Mouse (Mus musculus) bone marrow macrophage, adult 2 months (primary cell): ENCODE results near the gene Spock1. TPM values are rescaled to one million over a fixed set of nuclear protein-coding genes. Genes with fewer than 3 reads are reported as not detected.

Source experiments
- H3K27ac ChIP-seq: 2 replicates; pipeline ENCODE4 v1.5.1; 2012; ENCODE audit warnings: low read depth, low read length; ENCODE audit not compliant: insufficient read depth
- H3K4me1 ChIP-seq: 2 replicates; pipeline ENCODE4 v1.6.1; 2012; ENCODE audit warnings: low read length; ENCODE audit not compliant: control insufficient read depth, insufficient read depth
- H3K4me3 ChIP-seq: 2 replicates; pipeline ENCODE4 v1.5.1; 2012; ENCODE audit warnings: mild to moderate bottlenecking, low read length, moderate library complexity; ENCODE audit not compliant: insufficient read depth
- CTCF ChIP-seq: IDR thresholded peaks from 2 replicates; pipeline ENCODE4 v1.5.1; 2012; ENCODE audit warnings: low read depth, mild to moderate bottlenecking, low read length, moderate library complexity
- POLR2A ChIP-seq: IDR thresholded peaks from 2 replicates; pipeline ENCODE4 v1.6.1; 2012; ENCODE audit warnings: mild to moderate bottlenecking, low read depth, low read length, borderline replicate concordance
- polyA plus RNA-seq: library from polyadenylated mRNA; stranded (reverse); fragments of >200 nt; gene quantifications from 2 replicates; pipeline ENCODE4 v1.2.4, GENCODE M21; 2012; ENCODE audit not compliant: missing spikeins, insufficient read depth, insufficient read length

Spock1 gene
- polyA plus RNA-seq, 1 experiment: not detected

DNA sequence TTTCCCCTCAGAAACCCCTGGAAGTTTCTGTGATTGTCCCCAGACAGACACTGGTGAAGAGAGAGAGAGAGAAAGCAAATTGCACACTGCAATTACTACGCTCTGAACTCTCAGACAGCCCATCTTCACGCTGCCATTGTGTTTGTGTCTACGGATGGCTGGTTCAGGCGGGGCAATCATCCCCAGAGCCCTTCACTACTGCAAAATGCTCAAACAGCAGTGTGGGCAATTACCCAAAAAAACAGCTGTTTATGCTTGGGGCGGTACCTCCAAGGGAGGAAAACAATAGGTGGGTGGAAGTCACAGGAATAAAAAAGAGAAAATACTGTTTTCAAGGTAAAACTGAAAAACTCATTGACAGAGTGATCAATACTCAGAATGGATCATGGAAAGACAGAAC, 190.0 kb downstream of the Spock1 start:
- H3K4me3 ChIP-seq: no peak overlapping the region
- H3K4me1 ChIP-seq: no peaks in the 10 kb centered on the region
- H3K27ac ChIP-seq: no peak overlapping the region
- TF ChIP-seq POLR2A: no peak
- TF ChIP-seq CTCF: no peak

- TF ChIP-seq POLR2A (no peak), CTCF (no peak)
- H3K4me3 ChIP-seq: no peak overlapping the region
These were observed 195.2 kb downstream of the Spock1 start for GRCm38 (mm10) chr13:57712910-57713309.

DNA sequence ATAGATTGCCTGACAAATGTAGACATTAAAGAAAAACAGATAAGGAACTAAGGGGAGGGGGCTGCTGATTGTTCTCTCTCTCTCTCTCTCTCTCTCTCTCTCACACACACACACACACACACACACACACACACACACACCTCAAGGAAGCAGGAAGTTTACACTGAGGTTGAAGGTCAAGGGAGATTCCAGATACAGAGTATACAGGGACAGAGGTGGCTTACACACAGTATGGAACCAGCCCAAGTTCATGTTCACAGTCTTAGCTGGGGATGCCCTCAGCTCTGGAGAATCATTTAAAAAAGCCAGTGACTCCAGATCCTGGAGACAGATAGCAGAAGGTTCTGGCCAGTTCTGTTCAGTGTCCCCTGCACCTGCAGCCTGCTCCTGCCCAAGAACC, 199.7 kb downstream of the Spock1 start:
- Histone ChIP-seq H3K27ac (no peak overlapping the region), H3K4me3 (no peak overlapping the region), H3K4me1 (no peaks in the 10 kb centered on the region)
- TF ChIP-seq CTCF (no peak), POLR2A (no peak)

More at GRCm38 (mm10) chr13:57712910-57713309, 195.2 kb downstream of the Spock1 start:
- no peaks in the 10 kb centered on the region for H3K4me1 ChIP-seq
- no peak overlapping the region for H3K27ac ChIP-seq

DNA sequence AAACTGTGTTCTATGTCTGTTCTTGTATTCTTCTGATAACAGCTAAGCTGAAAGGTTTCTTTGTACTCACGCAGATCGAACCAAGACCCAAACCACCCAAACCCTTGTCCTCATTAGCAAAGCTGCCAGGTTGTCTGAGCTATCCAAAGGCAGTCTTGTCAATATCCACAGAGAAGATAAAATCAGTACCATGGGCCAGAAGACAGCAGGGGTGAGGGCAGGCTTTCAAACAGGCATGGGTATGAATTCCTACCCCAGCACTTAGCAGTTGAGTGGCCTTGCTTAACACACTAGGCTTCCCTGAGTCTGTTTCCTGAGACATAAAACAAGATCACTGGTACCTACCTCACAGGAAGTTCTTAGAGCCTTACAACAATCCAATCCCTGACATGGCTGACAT, 205.2 kb downstream of the Spock1 start:
- Histone ChIP-seq H3K4me1 (no peaks in the 10 kb centered on the region), H3K27ac (no peak overlapping the region), H3K4me3 (no peak overlapping the region)
- TF ChIP-seq CTCF (no peak), POLR2A (no peak)

- no peak overlapping the region for H3K27ac ChIP-seq
- H3K4me3 ChIP-seq: no peak overlapping the region
- no peak for TF ChIP-seq POLR2A
- no peak for TF ChIP-seq CTCF
- H3K4me1 ChIP-seq: no peaks in the 10 kb centered on the region
These were observed 211.4 kb downstream of the Spock1 start for GRCm38 (mm10) chr13:57696685-57697084.

DNA sequence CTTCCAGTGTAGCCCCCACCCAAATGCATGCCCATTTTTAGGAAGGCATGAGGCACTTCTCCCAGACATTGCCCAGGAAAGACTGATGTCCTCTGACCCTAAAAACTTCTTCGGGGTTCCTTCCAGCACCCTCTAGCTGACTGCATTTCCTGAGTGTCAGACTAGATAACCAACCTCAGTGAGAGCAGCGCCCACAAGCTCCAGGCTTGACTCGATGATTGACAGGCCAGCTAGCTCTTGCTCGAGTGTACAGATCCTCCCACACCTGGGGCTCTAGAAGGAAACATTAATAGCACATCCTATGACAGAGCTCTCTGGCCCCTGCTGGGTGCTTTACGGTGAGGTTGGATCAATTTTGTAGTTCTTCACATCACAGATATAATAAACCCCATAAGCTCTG, 219.2 kb downstream of the Spock1 start:
- no peak for TF ChIP-seq CTCF
- no peak for TF ChIP-seq POLR2A
- H3K4me3 ChIP-seq: no peak overlapping the region
- H3K27ac ChIP-seq: no peak overlapping the region
- no peaks in the 10 kb centered on the region for H3K4me1 ChIP-seq

DNA sequence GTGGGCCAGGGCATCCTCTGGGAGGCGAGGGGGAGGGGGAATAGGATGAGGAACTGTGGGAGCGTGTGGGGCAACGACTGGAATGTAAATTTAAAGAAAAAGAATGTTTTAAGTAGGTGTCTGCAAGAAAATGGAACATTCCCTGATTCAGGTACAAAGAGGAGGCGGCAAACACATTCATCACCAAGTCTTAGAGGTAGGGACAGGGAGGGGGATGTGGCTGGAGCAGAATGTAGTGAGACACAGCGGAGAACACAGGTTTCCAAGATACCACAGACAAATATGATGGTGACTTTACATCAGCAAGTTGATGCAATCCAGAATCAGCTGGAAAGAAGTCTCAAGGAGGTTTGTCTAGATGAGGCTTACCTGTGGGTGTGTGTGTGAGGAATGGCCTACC, 221.7 kb downstream of the Spock1 start:
- TF ChIP-seq CTCF (no peak), POLR2A (no peak)

DNA sequence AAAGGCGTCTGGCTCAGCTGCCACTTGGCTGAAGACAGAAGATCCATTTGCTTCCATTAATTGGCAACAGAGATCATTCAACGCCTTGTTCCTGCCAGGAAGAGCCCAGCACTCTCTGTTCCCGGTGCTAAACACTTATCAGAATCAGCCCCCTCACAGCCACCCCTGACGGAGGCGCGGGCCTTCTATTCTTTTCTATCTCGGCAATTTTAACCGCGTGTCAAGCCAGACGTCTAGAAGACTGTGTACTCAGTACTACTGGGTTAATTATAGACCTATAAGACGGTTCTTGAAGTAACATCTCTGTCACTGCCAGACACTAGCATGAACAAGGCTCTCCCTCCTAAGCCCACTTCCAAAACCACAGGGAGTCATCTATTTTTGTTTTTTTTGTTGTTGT, 222.9 kb downstream of the Spock1 start:
- TF ChIP-seq CTCF (no peak), POLR2A (no peak)
- Histone ChIP-seq H3K4me1 (no peaks in the 10 kb centered on the region), H3K27ac (no peak overlapping the region), H3K4me3 (no peak overlapping the region)

More for the DNA sequence above, 221.7 kb downstream of the Spock1 start:
- Histone ChIP-seq H3K27ac (no peak overlapping the region), H3K4me3 (no peak overlapping the region), H3K4me1 (no peaks in the 10 kb centered on the region)

DNA sequence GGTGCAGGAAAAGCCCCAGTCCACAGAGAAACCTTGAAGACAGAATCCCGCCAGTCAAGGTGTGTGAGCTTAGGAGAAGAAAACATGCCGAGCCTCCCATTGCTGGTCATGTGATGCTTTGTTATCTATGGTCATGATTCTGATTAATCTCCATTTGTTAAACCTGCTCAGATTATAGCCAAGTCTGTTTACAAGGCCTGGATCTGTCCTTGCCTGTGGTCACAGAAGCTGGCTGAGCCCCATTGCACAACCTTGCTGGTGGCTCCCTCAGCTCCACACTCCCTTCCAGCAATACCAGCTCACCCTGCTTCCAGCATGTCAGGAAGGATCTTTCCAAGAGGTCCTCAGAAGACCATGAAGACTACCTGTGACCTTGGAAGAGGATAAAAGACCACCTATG, 228.5 kb downstream of the Spock1 start:
- TF ChIP-seq CTCF: no peak
- H3K4me3 ChIP-seq: no peak overlapping the region
- H3K27ac ChIP-seq: no peak overlapping the region
- no peaks in the 10 kb centered on the region for H3K4me1 ChIP-seq

GRCm38 (mm10) chr13:57676820-57677219, 231.3 kb downstream of the Spock1 start:
- H3K4me1 ChIP-seq: no peaks in the 10 kb centered on the region
- H3K4me3 ChIP-seq: no peak overlapping the region
- H3K27ac ChIP-seq: no peak overlapping the region
- TF ChIP-seq POLR2A: no peak
- no peak for TF ChIP-seq CTCF

GRCm38 (mm10) chr13:57673399-57673798, 234.7 kb downstream of the Spock1 start:
- no peak for TF ChIP-seq POLR2A
- Histone ChIP-seq H3K4me1 (no peaks in the 10 kb centered on the region), H3K27ac (no peak overlapping the region), H3K4me3 (no peak overlapping the region)

DNA sequence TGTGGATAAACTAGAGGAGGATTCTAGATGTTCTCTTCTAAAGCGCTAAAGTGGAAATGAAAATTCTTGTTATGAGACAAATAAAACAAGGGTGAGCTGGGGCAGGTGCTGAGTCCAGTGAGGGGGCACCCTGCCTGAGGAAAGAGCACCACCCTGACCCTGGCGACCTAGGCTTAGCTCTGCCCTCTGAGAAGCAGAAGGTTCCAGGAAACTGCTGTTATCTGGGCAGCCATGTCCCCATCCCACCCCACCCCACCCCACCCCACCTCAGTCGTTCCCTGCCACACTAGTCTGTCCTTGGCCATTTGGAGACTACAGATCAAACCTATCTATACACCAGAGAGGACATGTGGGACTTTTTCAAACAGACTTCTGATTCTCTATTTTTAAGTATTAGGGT, 235.4 kb downstream of the Spock1 start:
- no peak for TF ChIP-seq POLR2A
- TF ChIP-seq CTCF: no peak
- H3K4me1 ChIP-seq: no peaks in the 10 kb centered on the region
- no peak overlapping the region for H3K4me3 ChIP-seq
- no peak overlapping the region for H3K27ac ChIP-seq
